Mouse (Mus musculus): ENCODE data around the gene Polr3g. TPM values are rescaled to one million over a fixed set of nuclear protein-coding genes. Genes with fewer than 3 reads are reported as not detected.

The Polr3g gene
- total and polyA plus RNA-seq, 3 experiments: 26.2 to 79.4 (median 36.8) TPM

DNA sequence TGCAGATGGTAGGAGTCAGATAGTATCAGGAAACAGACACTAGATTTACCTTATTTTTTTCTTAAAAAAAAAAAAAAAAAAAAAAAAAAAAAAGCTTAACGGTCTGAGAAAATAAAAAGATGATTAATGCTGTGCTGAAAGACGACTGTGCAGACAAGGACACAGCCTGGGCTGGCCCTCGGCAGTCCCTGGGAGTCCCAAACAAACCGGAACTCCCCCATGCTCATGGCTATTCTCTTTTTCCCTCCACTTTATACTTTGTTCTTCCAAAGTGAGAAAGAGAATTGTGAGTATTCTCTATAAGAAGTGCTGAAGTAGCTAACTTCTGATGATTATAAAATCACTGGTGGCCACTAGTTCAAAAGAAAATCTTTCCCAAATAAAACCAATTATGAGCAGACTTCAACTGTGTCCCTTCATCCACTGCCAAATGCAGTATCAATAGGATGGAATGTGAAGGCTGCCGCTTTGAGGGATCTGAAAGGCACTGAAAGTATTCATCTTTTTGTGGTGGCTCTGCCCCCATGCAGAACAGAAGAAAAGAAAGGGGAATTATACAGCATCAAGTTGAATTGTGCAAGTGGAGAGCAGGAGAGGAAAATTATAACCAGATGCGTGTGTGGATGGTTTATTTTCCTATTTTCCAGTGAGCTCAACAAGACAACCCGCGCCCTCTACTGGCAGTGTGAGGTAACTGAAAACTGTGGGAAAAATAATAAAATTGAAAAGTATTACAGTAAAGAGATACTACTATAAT lies 69.3 kb downstream of the Polr3g start (continued):
- TF ChIP-seq MXI1 (IDR thresholded peaks at IDR 0.05; ENCODE audit: low read depth, low read length): no peak

DNA sequence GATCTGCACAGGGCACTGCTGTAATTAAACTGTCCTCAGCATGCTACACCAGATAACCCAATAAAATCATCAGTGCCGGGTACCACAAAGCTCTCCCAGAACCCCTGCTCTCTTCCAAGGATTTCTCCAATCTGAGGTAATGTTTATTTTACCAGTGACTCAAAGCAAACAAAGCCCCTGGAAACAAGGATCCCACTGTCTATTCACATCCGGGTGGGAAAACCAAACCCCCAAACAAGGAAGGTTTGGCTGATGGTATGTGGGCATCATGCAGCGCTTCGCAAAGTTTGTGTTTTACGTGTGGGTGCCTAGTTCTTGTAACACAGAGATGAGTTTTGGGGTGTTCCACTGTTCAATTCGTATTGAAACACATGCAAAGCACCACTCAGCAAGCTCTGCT lies 69.9 kb downstream of the Polr3g start:
- no peaks in the 10 kb centered on the region for H3K79me2 ChIP-seq (ENCODE audit: control insufficient read depth, insufficient read depth, low read length, poor library complexity)
- DNase-seq (ENCODE audit: low read depth, low spot score): no peak
- no peaks in the 10 kb centered on the region for H3K27me3 ChIP-seq (ENCODE audit: control insufficient read depth in 1 of 2, insufficient read depth in 2 of 2, low read length in 2 of 2)
- H3K4me3 ChIP-seq (ENCODE audit: control insufficient read depth in 1 of 2, insufficient read depth in 1 of 2, low read depth in 2 of 2, low read length in 2 of 2): no peak overlapping the region
- H3K9ac ChIP-seq (ENCODE audit: control insufficient read depth, low read depth, low read length, poor library complexity, severe bottlenecking): no peak overlapping the region
- peaks cover 4 to 22% of the 10 kb centered on the region in 2 experiments for H3K4me1 ChIP-seq (ENCODE audit: control insufficient read depth in 1 of 2, insufficient read depth in 2 of 2, low read length in 2 of 2)
- H3K9me3 ChIP-seq (replicated peaks; ENCODE audit: insufficient read depth, low read length): no peaks in the 10 kb centered on the region
- TF ChIP-seq RCOR1 (IDR thresholded peaks at IDR 0.05; ENCODE audit: low read depth, low read length): no peak
- no peak for TF ChIP-seq POLR2AphosphoS2 (IDR thresholded peaks at IDR 0.05; ENCODE audit: low read length)
- TF ChIP-seq MAX (IDR thresholded peaks at IDR 0.05; ENCODE audit: low read length): no peak
- no peak for TF ChIP-seq ZC3H11A (IDR thresholded peaks at IDR 0.05; ENCODE audit: low read depth, low read length)
- TF ChIP-seq JUND (IDR thresholded peaks at IDR 0.05; ENCODE audit: low read depth, low read length): no peak
- no peak for TF ChIP-seq POLR2AphosphoS5 (IDR thresholded peaks at IDR 0.05; ENCODE audit: borderline replicate concordance, low read depth, low read length)
- peaks cover 0 to 13% of the 10 kb centered on the region in 2 experiments; a peak in 2 of 4 replicates for H3K36me3 ChIP-seq (ENCODE audit: control insufficient read depth in 1 of 2, insufficient read depth in 2 of 2, low read length in 2 of 2)
- no peak overlapping the region for H3K27ac ChIP-seq (ENCODE audit: control insufficient read depth, low read depth, low read length)

DNA sequence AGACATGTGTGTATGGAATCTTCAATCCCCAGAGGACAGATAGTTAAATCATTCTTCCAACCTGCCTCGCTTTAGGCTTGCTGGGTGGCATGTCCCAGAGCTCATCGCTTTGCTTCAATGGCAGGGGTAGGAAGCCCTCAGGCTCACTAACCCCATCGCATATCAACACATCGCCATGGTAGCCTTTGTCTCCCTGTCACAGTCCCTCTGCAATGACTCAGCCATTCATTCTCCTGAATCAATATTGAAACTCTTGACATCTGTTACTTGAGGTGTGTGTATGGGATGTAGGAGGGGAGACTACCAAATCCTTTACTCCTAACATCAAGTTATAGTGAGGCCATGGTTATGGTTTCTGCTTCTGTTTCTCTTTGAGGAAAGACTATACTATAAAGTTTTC lies 71.2 kb downstream of the Polr3g start:
- TF ChIP-seq ZNF384 (IDR thresholded peaks at IDR 0.05; ENCODE audit: low read depth, low read length) (no peak), MYB (IDR thresholded peaks at IDR 0.05; ENCODE audit: low read depth, low read length) (no peak), HCFC1 (IDR thresholded peaks at IDR 0.05; ENCODE audit: low read depth, low read length) (no peak), USF2 (IDR thresholded peaks at IDR 0.05; ENCODE audit: borderline replicate concordance in 1 of 2, insufficient read depth in 1 of 2, low read depth in 1 of 2, low read length in 2 of 2) (no peak), JUND (IDR thresholded peaks at IDR 0.05; ENCODE audit: low read depth, low read length) (no peak), POLR2AphosphoS2 (IDR thresholded peaks at IDR 0.05; ENCODE audit: low read length) (no peak), TAL1 (IDR thresholded peaks at IDR 0.05; ENCODE audit: low read length) (no peak)

More for the DNA sequence above, 71.2 kb downstream of the Polr3g start:
- H3K79me2 ChIP-seq (ENCODE audit: control insufficient read depth, insufficient read depth, low read length, poor library complexity): no peaks in the 10 kb centered on the region
- H3K4me1 ChIP-seq (ENCODE audit: control insufficient read depth in 1 of 2, insufficient read depth in 2 of 2, low read length in 2 of 2): peaks cover 0 to 17% of the 10 kb centered on the region in 2 experiments; a peak in 3 of 4 replicates
- DNase-seq (ENCODE audit: low read depth, low spot score): no peak
- no peaks in the 10 kb centered on the region for H3K27me3 ChIP-seq (ENCODE audit: control insufficient read depth in 1 of 2, insufficient read depth in 2 of 2, low read length in 2 of 2)
- H3K27ac ChIP-seq (ENCODE audit: control insufficient read depth, low read depth, low read length): no peak overlapping the region
- H3K9me3 ChIP-seq (replicated peaks; ENCODE audit: insufficient read depth, low read length): no peaks in the 10 kb centered on the region
- H3K36me3 ChIP-seq (ENCODE audit: control insufficient read depth in 1 of 2, insufficient read depth in 2 of 2, low read length in 2 of 2): peaks cover 0 to 9% of the 10 kb centered on the region in 2 experiments; a peak in 2 of 4 replicates
- no peak overlapping the region for H3K4me3 ChIP-seq (ENCODE audit: control insufficient read depth in 1 of 2, insufficient read depth in 1 of 2, low read depth in 2 of 2, low read length in 2 of 2)
- no peak overlapping the region for H3K9ac ChIP-seq (ENCODE audit: control insufficient read depth, low read depth, low read length, poor library complexity, severe bottlenecking)
